Mouse (Mus musculus) spleen, adult 2 months (tissue): ENCODE results near the gene Emilin2. TPM values are rescaled to one million over a fixed set of nuclear protein-coding genes. Genes with fewer than 3 reads are reported as not detected.

Experiments used
- DNase-seq, 2 experiments: peaks; one replicate each; pipeline versions ENCODE4 v3.0.0 to v3.0.0-alpha.2; 2012 to 2021; ENCODE audit warnings: low spot score in 2 of 2, low read depth in 1 of 2
- H3K27ac ChIP-seq: fragments of 200-500 bp; 2 replicates; pipeline ENCODE4 v1.5.1; 2012; ENCODE audit warnings: low read length, inconsistent platforms; ENCODE audit not compliant: insufficient read depth
- H3K27me3 ChIP-seq: fragments of 200-500 bp; 2 replicates; pipeline ENCODE4 v1.6.1; 2012; ENCODE audit warnings: mild to moderate bottlenecking, moderate library complexity, low read length, inconsistent platforms; ENCODE audit not compliant: control insufficient read depth, insufficient read depth
- H3K36me3 ChIP-seq: fragments of 200-500 bp; 2 replicates; pipeline ENCODE4 v1.6.1; 2012; ENCODE audit warnings: mild to moderate bottlenecking, low read length, inconsistent platforms; ENCODE audit not compliant: control insufficient read depth, insufficient read depth
- H3K4me1 ChIP-seq: fragments of 200-500 bp; 2 replicates; pipeline ENCODE4 v1.6.1; 2011; ENCODE audit warnings: inconsistent platforms; ENCODE audit not compliant: control insufficient read depth, insufficient read depth, insufficient read length
- H3K4me3 ChIP-seq: fragments of 200-500 bp; 2 replicates; pipeline ENCODE4 v1.5.1; 2011; ENCODE audit warnings: mild to moderate bottlenecking, inconsistent platforms; ENCODE audit not compliant: insufficient read depth, insufficient read length; ENCODE audit errors: extremely low read depth
- CTCF ChIP-seq: fragments of 200-500 bp; IDR thresholded peaks from 2 replicates; pipeline ENCODE4 v1.5.1; 2011; ENCODE audit warnings: mild to moderate bottlenecking, inconsistent platforms; ENCODE audit not compliant: insufficient read depth, insufficient read length, insufficient replicate concordance; ENCODE audit errors: extremely low read depth
- POLR2A ChIP-seq: fragments of 200-500 bp; IDR thresholded peaks from 2 replicates; pipeline ENCODE4 v1.6.1; 2011; ENCODE audit warnings: low read depth, low read length, inconsistent platforms
- WGBS: fragments of 180-500 bp; shearing (Covaris S2); methylation state at CpG from one replicate; pipeline ENCODE4 v1.1.7; 2018; 5-methylcytosine and 5-hydroxymethylcytosine counted together
- polyA plus RNA-seq: library from polyadenylated mRNA; depleted of rRNA; stranded (reverse); fragments of >200 nt; gene quantifications from 2 replicates; pipeline ENCODE4 v1.2.3, GENCODE M21; 2012

The Emilin2 gene
- polyA plus RNA-seq, 1 experiment, result 20.0 TPM

- no peaks in the 10 kb centered on the region for H3K27me3 ChIP-seq
- H3K36me3 ChIP-seq, result no peaks in the 10 kb centered on the region
- no peak overlapping the region for H3K4me3 ChIP-seq
- TF ChIP-seq CTCF (no peak), POLR2A (no peak)
- peaks cover 5% of the 10 kb centered on the region; the same call in 1 of the 2 replicates for H3K4me1 ChIP-seq
- H3K27ac ChIP-seq, result 0 out of 2 replicates have a peak overlapping the region, but pooled peaks have one; percentile 38
- WGBS, result 85% methylated on average over 7 of the region's 7 CpGs
- DNase-seq, result no peak
These were observed 21.0 kb downstream of the Emilin2 start for GRCm38 (mm10) chr17:71290486-71291410.

GRCm38 (mm10) chr17:71289572-71290176 is 22.1 kb downstream of the Emilin2 start:
- no peak for DNase-seq
- WGBS, result 91% methylated on average over 6 of the region's 6 CpGs
- no peaks in the 10 kb centered on the region for H3K27me3 ChIP-seq
- 0 out of 2 replicates have a peak overlapping the region, but pooled peaks have one; percentile 38 for H3K27ac ChIP-seq
- TF ChIP-seq CTCF (no peak), POLR2A (no peak)
- H3K36me3 ChIP-seq, result no peaks in the 10 kb centered on the region
- H3K4me3 ChIP-seq, result no peak overlapping the region
- H3K4me1 ChIP-seq, result peaks cover 5% of the 10 kb centered on the region; the same call in 1 of the 2 replicates

- Histone ChIP-seq H3K27me3 (no peaks in the 10 kb centered on the region), H3K4me3 (no peak overlapping the region), H3K36me3 (no peaks in the 10 kb centered on the region), H3K4me1 (peaks cover 5% of the 10 kb centered on the region; the same call in 1 of the 2 replicates), H3K27ac (no peak overlapping the region)
- no peak for TF ChIP-seq POLR2A
- no peak for TF ChIP-seq CTCF
- 83% methylated on average over 10 of the region's 10 CpGs for WGBS
- DNase-seq, result no peak
These were observed 22.8 kb downstream of the Emilin2 start for GRCm38 (mm10) chr17:71288808-71289548.

GRCm38 (mm10) chr17:71288145-71288758 is 23.5 kb downstream of the Emilin2 start:
- 9% methylated on average over 11 of the region's 11 CpGs for WGBS
- no peak overlapping the region for H3K27ac ChIP-seq
- peak; percentile 63 to 69 for DNase-seq
- no peak overlapping the region for H3K4me3 ChIP-seq
- H3K4me1 ChIP-seq, result peaks cover 5% of the 10 kb centered on the region; the same call in 1 of the 2 replicates
- no peak for TF ChIP-seq POLR2A
- no peak for TF ChIP-seq CTCF
- H3K27me3 ChIP-seq, result no peaks in the 10 kb centered on the region
- H3K36me3 ChIP-seq, result no peaks in the 10 kb centered on the region

- TF ChIP-seq POLR2A (no peak), CTCF (no peak)
- 92% methylated on average over 7 of the region's 7 CpGs for WGBS
- peak overlapping the region; percentile 17 for H3K27ac ChIP-seq
- peaks cover 5% of the 10 kb centered on the region; the same call in 1 of the 2 replicates for H3K4me1 ChIP-seq
- no peak for DNase-seq
- H3K4me3 ChIP-seq, result no peak overlapping the region
- H3K27me3 ChIP-seq, result no peaks in the 10 kb centered on the region
- H3K36me3 ChIP-seq, result no peaks in the 10 kb centered on the region
These were observed 24.2 kb downstream of the Emilin2 start for GRCm38 (mm10) chr17:71287586-71287985.

- H3K4me3 ChIP-seq, result no peak overlapping the region
- TF ChIP-seq POLR2A, result no peak
- no peak for TF ChIP-seq CTCF
- peaks cover 5% of the 10 kb centered on the region; the same call in 1 of the 2 replicates for H3K4me1 ChIP-seq
These were observed 25.8 kb downstream of the Emilin2 start for GRCm38 (mm10) chr17:71285929-71286328.

More at GRCm38 (mm10) chr17:71285929-71286328, 25.8 kb downstream of the Emilin2 start:
- Histone ChIP-seq H3K27ac (no peak overlapping the region), H3K36me3 (no peaks in the 10 kb centered on the region), H3K27me3 (no peaks in the 10 kb centered on the region)
- WGBS, result 79% methylated on average over 6 of the region's 6 CpGs
- DNase-seq, result no peak
